Mouse (Mus musculus): ENCODE measurements around the gene Vrk2. TPM values are rescaled to one million over a fixed set of nuclear protein-coding genes. Genes with fewer than 3 reads are reported as not detected.

Gene Vrk2
- total RNA-seq, 1 experiment = 5.7 TPM

- no peak overlapping the region for H3K4me3 ChIP-seq (ENCODE audit: insufficient read depth in 1 of 2, low read depth in 1 of 2, low read length in 2 of 2, poor library complexity in 1 of 2, severe bottlenecking in 1 of 2)
- in situ Hi-C loops (cut with MboI; ENCODE audit: low sequenced_read_pairs in 2 of 2, unreplicated experiment in 2 of 2) = no loop called here
- TF ChIP-seq CHD2 (IDR thresholded peaks at IDR 0.05; ENCODE audit: low read depth, low read length) = no peak
- no peak for TF ChIP-seq ZNF384 (IDR thresholded peaks at IDR 0.05; ENCODE audit: low read depth, low read length)
- no peak for TF ChIP-seq ZC3H11A (IDR thresholded peaks at IDR 0.05; ENCODE audit: borderline replicate concordance, low read depth, low read length)
- no peak for TF ChIP-seq MAFK (IDR thresholded peaks at IDR 0.05; ENCODE audit: insufficient read depth, low read depth, low read length)
- no peak for TF ChIP-seq HCFC1 (IDR thresholded peaks at IDR 0.05; ENCODE audit: borderline replicate concordance, insufficient read depth, low read length)
- DNase-seq (ENCODE audit: low read depth, low spot score) = no peak
- no peak overlapping the region for H3K27ac ChIP-seq (ENCODE audit: insufficient read depth, low read depth, low read length, poor library complexity, severe bottlenecking)
- no peaks in the 10 kb centered on the region for H3K9me3 ChIP-seq (ENCODE audit: control insufficient read depth, insufficient read depth, low read depth, low read length)
- H3K9ac ChIP-seq (ENCODE audit: insufficient read depth, low read depth, low read length, poor library complexity, severe bottlenecking) = no peak overlapping the region
- H3K36me3 ChIP-seq (ENCODE audit: control insufficient read depth, insufficient read depth, low read length, poor library complexity, severe bottlenecking) = no peaks in the 10 kb centered on the region
- H3K4me1 ChIP-seq (ENCODE audit: control insufficient read depth in 2 of 2, insufficient read depth in 2 of 2, low read length in 2 of 2, poor library complexity in 1 of 2) = no peaks in the 10 kb centered on the region
Observed at GRCm38 (mm10) chr11:26477037-26477739, 116.6 kb downstream of the Vrk2 start.

- Histone ChIP-seq H3K9ac (ENCODE audit: insufficient read depth, low read depth, low read length, poor library complexity, severe bottlenecking) (no peak overlapping the region), H3K27ac (ENCODE audit: insufficient read depth, low read depth, low read length, poor library complexity, severe bottlenecking) (no peak overlapping the region), H3K9me3 (ENCODE audit: control insufficient read depth, insufficient read depth, low read depth, low read length) (no peaks in the 10 kb centered on the region), H3K36me3 (ENCODE audit: control insufficient read depth, insufficient read depth, low read length, poor library complexity, severe bottlenecking) (no peaks in the 10 kb centered on the region), H3K4me3 (ENCODE audit: insufficient read depth in 1 of 2, low read depth in 1 of 2, low read length in 2 of 2, poor library complexity in 1 of 2, severe bottlenecking in 1 of 2) (no peak overlapping the region), H3K4me1 (ENCODE audit: control insufficient read depth in 2 of 2, insufficient read depth in 2 of 2, low read length in 2 of 2, poor library complexity in 1 of 2) (0 out of 4 replicates have a peak, but pooled peaks cover 0 to 2% of the 10 kb centered on the region in 2 experiments)
- in situ Hi-C loops (cut with MboI; ENCODE audit: low sequenced_read_pairs in 2 of 2, unreplicated experiment in 2 of 2) = no loop called here
- TF ChIP-seq ZC3H11A (IDR thresholded peaks at IDR 0.05; ENCODE audit: borderline replicate concordance, low read depth, low read length) (no peak), HCFC1 (IDR thresholded peaks at IDR 0.05; ENCODE audit: borderline replicate concordance, insufficient read depth, low read length) (no peak), MAFK (IDR thresholded peaks at IDR 0.05; ENCODE audit: insufficient read depth, low read depth, low read length) (no peak), ZNF384 (IDR thresholded peaks at IDR 0.05; ENCODE audit: low read depth, low read length) (no peak), CHD2 (IDR thresholded peaks at IDR 0.05; ENCODE audit: low read depth, low read length) (no peak)
- no peak for DNase-seq (ENCODE audit: low read depth, low spot score)
Observed at GRCm38 (mm10) chr11:26454081-26454480, 139.7 kb downstream of the Vrk2 start.

GRCm38 (mm10) chr11:26452693-26453092, 141.1 kb downstream of the Vrk2 start:
- no peak for DNase-seq (ENCODE audit: low read depth, low spot score)
- no peak for TF ChIP-seq MAFK (IDR thresholded peaks at IDR 0.05; ENCODE audit: insufficient read depth, low read depth, low read length)
- TF ChIP-seq CHD2 (IDR thresholded peaks at IDR 0.05; ENCODE audit: low read depth, low read length) = no peak
- no peak for TF ChIP-seq HCFC1 (IDR thresholded peaks at IDR 0.05; ENCODE audit: borderline replicate concordance, insufficient read depth, low read length)
- TF ChIP-seq ZNF384 (IDR thresholded peaks at IDR 0.05; ENCODE audit: low read depth, low read length) = no peak
- no peak for TF ChIP-seq ZC3H11A (IDR thresholded peaks at IDR 0.05; ENCODE audit: borderline replicate concordance, low read depth, low read length)
- H3K36me3 ChIP-seq (ENCODE audit: control insufficient read depth, insufficient read depth, low read length, poor library complexity, severe bottlenecking) = no peaks in the 10 kb centered on the region
- H3K27ac ChIP-seq (ENCODE audit: insufficient read depth, low read depth, low read length, poor library complexity, severe bottlenecking) = no peak overlapping the region
- no peaks in the 10 kb centered on the region for H3K9me3 ChIP-seq (ENCODE audit: control insufficient read depth, insufficient read depth, low read depth, low read length)
- 0 out of 4 replicates have a peak, but pooled peaks cover 0 to 2% of the 10 kb centered on the region in 2 experiments for H3K4me1 ChIP-seq (ENCODE audit: control insufficient read depth in 2 of 2, insufficient read depth in 2 of 2, low read length in 2 of 2, poor library complexity in 1 of 2)
- H3K4me3 ChIP-seq (ENCODE audit: insufficient read depth in 1 of 2, low read depth in 1 of 2, low read length in 2 of 2, poor library complexity in 1 of 2, severe bottlenecking in 1 of 2) = no peak overlapping the region
- in situ Hi-C loops (cut with MboI; ENCODE audit: low sequenced_read_pairs in 2 of 2, unreplicated experiment in 2 of 2) = no loop called here
- H3K9ac ChIP-seq (ENCODE audit: insufficient read depth, low read depth, low read length, poor library complexity, severe bottlenecking) = no peak overlapping the region

GRCm38 (mm10) chr11:26451228-26451627, 142.6 kb downstream of the Vrk2 start:
- TF ChIP-seq MAFK (IDR thresholded peaks at IDR 0.05; ENCODE audit: insufficient read depth, low read depth, low read length) (no peak), CHD2 (IDR thresholded peaks at IDR 0.05; ENCODE audit: low read depth, low read length) (no peak), ZC3H11A (IDR thresholded peaks at IDR 0.05; ENCODE audit: borderline replicate concordance, low read depth, low read length) (no peak), ZNF384 (IDR thresholded peaks at IDR 0.05; ENCODE audit: low read depth, low read length) (no peak), HCFC1 (IDR thresholded peaks at IDR 0.05; ENCODE audit: borderline replicate concordance, insufficient read depth, low read length) (no peak)
- no peak overlapping the region for H3K27ac ChIP-seq (ENCODE audit: insufficient read depth, low read depth, low read length, poor library complexity, severe bottlenecking)
- in situ Hi-C loops (cut with MboI; ENCODE audit: low sequenced_read_pairs in 2 of 2, unreplicated experiment in 2 of 2) = no loop called here
- H3K36me3 ChIP-seq (ENCODE audit: control insufficient read depth, insufficient read depth, low read length, poor library complexity, severe bottlenecking) = no peaks in the 10 kb centered on the region
- DNase-seq (ENCODE audit: low read depth, low spot score) = no peak
- H3K9me3 ChIP-seq (ENCODE audit: control insufficient read depth, insufficient read depth, low read depth, low read length) = no peaks in the 10 kb centered on the region
- H3K4me1 ChIP-seq (ENCODE audit: control insufficient read depth in 2 of 2, insufficient read depth in 2 of 2, low read length in 2 of 2, poor library complexity in 1 of 2) = 0 out of 4 replicates have a peak, but pooled peaks cover 0 to 2% of the 10 kb centered on the region in 2 experiments
- no peak overlapping the region for H3K4me3 ChIP-seq (ENCODE audit: insufficient read depth in 1 of 2, low read depth in 1 of 2, low read length in 2 of 2, poor library complexity in 1 of 2, severe bottlenecking in 1 of 2)
- no peak overlapping the region for H3K9ac ChIP-seq (ENCODE audit: insufficient read depth, low read depth, low read length, poor library complexity, severe bottlenecking)
